Mouse (Mus musculus): ENCODE data around the gene Vapb. TPM values are rescaled to one million over a fixed set of nuclear protein-coding genes. Genes with fewer than 3 reads are reported as not detected.

Gene Vapb
- polyA plus RNA-seq, 1 experiment from 2014 or later: 4.7 TPM

DNA sequence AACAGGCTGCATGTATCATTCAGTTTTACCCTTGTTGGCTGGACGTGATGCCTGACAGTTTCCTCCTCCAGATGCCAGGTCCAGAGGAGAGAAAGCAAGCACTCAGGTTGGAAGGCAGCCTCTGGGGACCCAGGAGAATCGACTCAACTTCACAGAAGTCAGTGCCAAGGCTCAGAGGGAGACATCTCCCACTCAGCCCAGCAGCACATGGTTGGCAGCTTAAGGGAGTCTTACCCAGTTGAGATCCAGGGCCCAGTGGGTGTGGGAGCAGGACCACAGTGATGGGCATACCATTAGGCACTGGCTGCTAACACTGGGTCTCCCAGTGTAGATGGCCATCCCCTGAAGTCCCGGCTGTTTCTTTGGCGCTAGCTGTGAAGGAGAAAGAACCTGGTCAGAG is 64.9 kb downstream of the Vapb start:
- H3K27ac ChIP-seq (ENCODE audit: low read depth): no peak overlapping the region
- ATAC-seq (no peak), DNase-seq (no peak)
- no peak overlapping the region for H3K4me3 ChIP-seq (ENCODE audit: low read depth, low read length)
- no peaks in the 10 kb centered on the region for H3K27me3 ChIP-seq (ENCODE audit: insufficient read depth, low read length)
- no peak for TF ChIP-seq CTCF (IDR thresholded peaks at IDR 0.05; ENCODE audit: low read depth)
- 76% methylated on average over 4 of the region's 4 CpGs for WGBS (ENCODE audit: insufficient replicate concordance)
- no peaks in the 10 kb centered on the region for H3K9me3 ChIP-seq (ENCODE audit: low read length)
- no peaks in the 10 kb centered on the region for H3K4me1 ChIP-seq (ENCODE audit: insufficient read depth)
- H3K36me3 ChIP-seq (replicated peaks; ENCODE audit: insufficient read depth, low read length): no peaks in the 10 kb centered on the region
- H3K4me2 ChIP-seq (ENCODE audit: low read depth, low read length): no peak overlapping the region
- H3K9ac ChIP-seq (replicated peaks): no peak overlapping the region

DNA sequence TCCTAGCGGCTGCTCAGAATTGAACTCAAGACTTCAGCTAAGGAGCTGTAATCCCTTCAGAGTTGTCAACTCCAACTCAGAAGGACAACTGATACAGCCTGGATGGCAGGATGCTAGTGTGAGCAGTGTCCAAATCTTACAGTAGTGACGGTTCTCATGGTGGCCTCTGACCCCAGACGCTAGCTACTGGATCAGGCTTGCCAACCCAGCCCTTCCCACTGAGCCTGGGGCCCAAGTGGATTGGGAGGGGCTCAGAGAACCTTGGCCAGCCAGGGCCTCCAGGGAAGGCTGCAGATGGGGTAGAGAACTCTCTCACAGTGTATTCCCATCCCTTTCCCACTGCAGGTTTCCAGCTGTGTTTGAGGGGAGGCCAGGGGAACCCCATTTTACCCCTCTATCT is 65.6 kb downstream of the Vapb start:
- H3K4me1 ChIP-seq (ENCODE audit: insufficient read depth): no peaks in the 10 kb centered on the region
- no peak for ATAC-seq

DNA sequence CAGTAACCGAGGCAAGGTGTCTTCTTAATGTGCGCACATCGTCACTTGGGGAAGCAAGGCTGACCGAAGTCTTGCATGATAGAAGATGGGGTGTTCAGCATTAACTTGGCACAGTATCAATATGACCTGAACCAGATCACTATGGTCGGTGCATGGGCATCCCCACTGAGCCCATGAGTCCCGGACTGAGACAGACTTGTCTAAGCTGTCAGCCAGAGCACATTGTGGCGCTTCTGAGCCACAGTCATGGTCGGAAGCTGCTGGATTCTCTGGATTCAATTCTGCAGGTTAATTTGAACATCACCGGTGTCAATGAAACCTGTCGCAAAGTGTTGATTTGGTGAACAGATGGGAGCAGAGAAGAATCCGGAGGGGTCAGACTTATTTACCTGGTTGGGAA is 66.5 kb downstream of the Vapb start:
- ATAC-seq: no peak
- H3K4me1 ChIP-seq (ENCODE audit: insufficient read depth): no peaks in the 10 kb centered on the region
- H3K4me2 ChIP-seq (ENCODE audit: low read depth, low read length): no peak overlapping the region
- TF ChIP-seq CTCF (IDR thresholded peaks at IDR 0.05; ENCODE audit: low read depth): no peak
- no peak for TF ChIP-seq EP300 (IDR thresholded peaks at IDR 0.05; ENCODE audit: low read depth)
- WGBS (ENCODE audit: insufficient replicate concordance): 88% methylated on average over 11 of the region's 11 CpGs
- no peak overlapping the region for H3K4me3 ChIP-seq (ENCODE audit: low read depth, low read length)
- H3K27me3 ChIP-seq (ENCODE audit: insufficient read depth, low read length): no peaks in the 10 kb centered on the region
- no peak overlapping the region for H3K27ac ChIP-seq (ENCODE audit: low read depth)
- H3K9ac ChIP-seq (replicated peaks): no peak overlapping the region
- no peaks in the 10 kb centered on the region for H3K9me3 ChIP-seq (ENCODE audit: low read length)
- no peak for DNase-seq
- no peaks in the 10 kb centered on the region for H3K36me3 ChIP-seq (replicated peaks; ENCODE audit: insufficient read depth, low read length)

More for the DNA sequence above, 65.6 kb downstream of the Vapb start:
- Histone ChIP-seq H3K9me3 (ENCODE audit: low read length) (no peaks in the 10 kb centered on the region), H3K36me3 (replicated peaks; ENCODE audit: insufficient read depth, low read length) (no peaks in the 10 kb centered on the region), H3K4me2 (ENCODE audit: low read depth, low read length) (no peak overlapping the region), H3K4me3 (ENCODE audit: low read depth, low read length) (no peak overlapping the region), H3K9ac (replicated peaks) (no peak overlapping the region), H3K27me3 (ENCODE audit: insufficient read depth, low read length) (no peaks in the 10 kb centered on the region), H3K27ac (ENCODE audit: low read depth) (no peak overlapping the region)
- TF ChIP-seq CTCF (IDR thresholded peaks at IDR 0.05; ENCODE audit: low read depth) (no peak), EP300 (IDR thresholded peaks at IDR 0.05; ENCODE audit: low read depth) (no peak)
- no peak for DNase-seq
- WGBS (ENCODE audit: insufficient replicate concordance): 87% methylated on average over 3 of the region's 3 CpGs

DNA sequence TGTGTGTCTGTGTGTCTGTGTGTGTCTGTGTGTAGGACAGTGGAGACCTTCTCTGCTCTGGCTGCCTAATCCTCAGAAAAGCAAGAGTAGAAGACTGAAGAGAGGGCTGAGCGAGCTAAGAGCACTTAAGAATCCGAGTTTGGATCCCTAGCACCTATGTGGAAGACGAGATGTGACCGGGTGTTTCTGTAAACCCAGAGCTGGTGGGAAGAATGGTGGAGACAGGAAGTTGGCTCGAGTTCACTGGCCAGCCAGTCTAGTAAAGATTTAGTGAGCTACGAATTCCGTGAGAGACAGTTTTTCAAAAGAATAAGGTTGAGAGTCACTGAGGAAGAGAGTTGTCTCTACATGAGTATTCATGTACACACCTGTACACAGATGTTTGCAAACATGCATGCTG is 69.3 kb downstream of the Vapb start:
- no peaks in the 10 kb centered on the region for H3K4me1 ChIP-seq (ENCODE audit: insufficient read depth)
- TF ChIP-seq CTCF (IDR thresholded peaks at IDR 0.05; ENCODE audit: low read depth) (no peak), EP300 (IDR thresholded peaks at IDR 0.05; ENCODE audit: low read depth) (no peak)
- no peak overlapping the region for H3K4me3 ChIP-seq (ENCODE audit: low read depth, low read length)
- H3K36me3 ChIP-seq (replicated peaks; ENCODE audit: insufficient read depth, low read length): no peaks in the 10 kb centered on the region
- DNase-seq: no peak
- no peak for ATAC-seq
- no peak overlapping the region for H3K9ac ChIP-seq (replicated peaks)
- H3K27ac ChIP-seq (ENCODE audit: low read depth): no peak overlapping the region
- no peak overlapping the region for H3K4me2 ChIP-seq (ENCODE audit: low read depth, low read length)
- no peaks in the 10 kb centered on the region for H3K27me3 ChIP-seq (ENCODE audit: insufficient read depth, low read length)
- WGBS (ENCODE audit: insufficient replicate concordance): 58% methylated on average over 7 of the region's 7 CpGs
- H3K9me3 ChIP-seq (ENCODE audit: low read length): no peaks in the 10 kb centered on the region

DNA sequence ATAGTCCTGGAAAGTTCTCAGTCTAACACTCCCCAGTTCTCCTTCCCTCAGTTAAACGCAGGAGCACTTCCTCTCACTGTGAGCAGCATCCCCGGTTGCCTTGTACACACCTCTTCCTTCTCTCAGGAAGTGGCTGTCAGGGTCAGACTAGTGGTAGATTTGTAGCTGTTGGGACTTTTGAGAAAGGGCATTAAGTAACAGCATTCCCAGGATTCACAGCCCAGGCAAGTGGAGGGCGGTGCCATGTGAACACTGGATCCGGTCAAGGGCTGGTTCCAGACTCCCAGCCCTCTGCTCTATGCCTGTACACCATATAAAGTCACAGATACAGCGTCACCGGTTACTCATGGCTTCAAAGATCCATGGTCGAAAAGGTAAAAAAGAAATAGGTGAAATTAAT is 71.6 kb downstream of the Vapb start:
- Histone ChIP-seq H3K9ac (replicated peaks) (no peak overlapping the region), H3K27me3 (ENCODE audit: insufficient read depth, low read length) (no peaks in the 10 kb centered on the region), H3K4me1 (ENCODE audit: insufficient read depth) (no peaks in the 10 kb centered on the region), H3K36me3 (replicated peaks; ENCODE audit: insufficient read depth, low read length) (no peaks in the 10 kb centered on the region), H3K27ac (ENCODE audit: low read depth) (no peak overlapping the region), H3K4me3 (ENCODE audit: low read depth, low read length) (no peak overlapping the region), H3K4me2 (ENCODE audit: low read depth, low read length) (no peak overlapping the region), H3K9me3 (ENCODE audit: low read length) (no peaks in the 10 kb centered on the region)
- WGBS (ENCODE audit: insufficient replicate concordance): 58% methylated on average over 7 of the region's 7 CpGs
- TF ChIP-seq EP300 (IDR thresholded peaks at IDR 0.05; ENCODE audit: low read depth): no peak
- no peak for TF ChIP-seq CTCF (IDR thresholded peaks at IDR 0.05; ENCODE audit: low read depth)
- ATAC-seq: no peak
- no peak for DNase-seq

DNA sequence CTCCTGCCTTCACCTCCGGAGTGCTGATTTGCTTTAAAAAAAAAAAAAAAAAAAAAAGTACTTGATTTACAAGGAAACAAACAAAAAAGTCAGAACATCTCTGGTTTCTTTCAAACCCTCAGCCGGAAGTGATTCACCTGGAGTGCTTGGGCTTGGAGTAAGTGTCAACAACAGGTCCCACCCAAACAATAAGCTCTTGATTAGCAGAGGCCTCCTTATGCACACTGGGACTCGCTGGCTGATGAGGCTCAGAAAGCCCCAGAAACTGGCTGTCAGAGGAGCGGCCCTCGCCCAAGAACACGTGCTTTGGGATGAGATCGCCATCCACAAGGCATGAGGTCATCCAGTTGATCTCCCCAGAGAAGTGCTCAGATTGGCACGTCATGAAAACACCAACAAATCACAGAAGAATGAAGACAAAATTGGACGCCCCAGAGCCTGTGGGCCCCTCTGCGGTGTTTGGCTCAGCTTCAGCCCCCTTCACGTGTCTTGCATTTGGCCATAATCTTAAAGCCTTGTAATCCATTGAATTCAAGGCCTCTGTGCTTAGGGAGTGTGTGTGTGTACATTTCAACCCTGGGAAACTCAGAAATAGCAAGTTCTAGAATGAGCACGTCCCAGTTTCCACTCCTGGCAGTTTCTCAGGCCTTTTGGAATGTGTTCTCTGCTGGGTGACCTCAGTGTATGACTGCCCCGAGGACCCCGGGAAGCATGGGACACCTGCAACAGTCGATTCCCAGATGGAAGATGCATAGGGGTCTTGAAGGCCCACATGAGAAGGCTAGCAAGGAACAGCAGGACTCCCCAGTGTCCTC is 72.9 kb downstream of the Vapb start:
- no peak overlapping the region for H3K4me3 ChIP-seq (ENCODE audit: low read depth, low read length)
- no peak overlapping the region for H3K27ac ChIP-seq (ENCODE audit: low read depth)
- no peaks in the 10 kb centered on the region for H3K4me1 ChIP-seq (ENCODE audit: insufficient read depth)
- no peaks in the 10 kb centered on the region for H3K36me3 ChIP-seq (replicated peaks; ENCODE audit: insufficient read depth, low read length)
- WGBS (ENCODE audit: insufficient replicate concordance): 76% methylated on average over 15 of the region's 15 CpGs
- TF ChIP-seq EP300 (IDR thresholded peaks at IDR 0.05; ENCODE audit: low read depth) (no peak), CTCF (IDR thresholded peaks at IDR 0.05; ENCODE audit: low read depth) (no peak)
- H3K27me3 ChIP-seq (ENCODE audit: insufficient read depth, low read length): no peaks in the 10 kb centered on the region
- H3K9me3 ChIP-seq (ENCODE audit: low read length): no peaks in the 10 kb centered on the region
- no peak overlapping the region for H3K4me2 ChIP-seq (ENCODE audit: low read depth, low read length)
- DNase-seq (no peak), ATAC-seq (no peak)
- no peak overlapping the region for H3K9ac ChIP-seq (replicated peaks)

DNA sequence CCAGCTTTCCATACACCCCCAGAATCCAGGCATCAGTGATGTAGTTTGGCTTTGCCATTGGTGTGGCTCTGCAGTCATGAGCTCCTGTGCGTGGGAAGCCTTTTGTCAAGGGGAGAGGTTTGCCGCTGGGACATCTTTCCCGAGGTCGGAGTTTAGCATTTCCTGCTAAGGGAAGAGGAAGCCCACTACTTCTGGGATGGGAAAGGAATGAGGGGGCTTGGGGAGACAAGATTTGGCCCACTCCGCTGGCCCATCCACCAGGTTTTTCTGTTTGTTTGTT is 73.5 kb downstream of the Vapb start:
- H3K9ac ChIP-seq (replicated peaks): no peak overlapping the region
- no peak overlapping the region for H3K4me3 ChIP-seq (ENCODE audit: low read depth, low read length)
- DNase-seq (no peak), ATAC-seq (no peak)
- no peak overlapping the region for H3K4me2 ChIP-seq (ENCODE audit: low read depth, low read length)
- no peaks in the 10 kb centered on the region for H3K27me3 ChIP-seq (ENCODE audit: insufficient read depth, low read length)
- no peaks in the 10 kb centered on the region for H3K4me1 ChIP-seq (ENCODE audit: insufficient read depth)
- H3K27ac ChIP-seq (ENCODE audit: low read depth): no peak overlapping the region
- WGBS (ENCODE audit: insufficient replicate concordance): 77% methylated on average over 5 of the region's 5 CpGs
- TF ChIP-seq CTCF (IDR thresholded peaks at IDR 0.05; ENCODE audit: low read depth): no peak
- TF ChIP-seq EP300 (IDR thresholded peaks at IDR 0.05; ENCODE audit: low read depth): no peak
- H3K36me3 ChIP-seq (replicated peaks; ENCODE audit: insufficient read depth, low read length): no peaks in the 10 kb centered on the region
- no peaks in the 10 kb centered on the region for H3K9me3 ChIP-seq (ENCODE audit: low read length)

Measured in liver, postnatal 0 days (tissue).